In genomic region chr3:84867434-84867975, GRCm38 (mm10) we compare ENCODE assay signal across 17 mouse cellular contexts. TPM values are rescaled to one million over a fixed set of nuclear protein-coding genes. Genes with fewer than 3 reads are reported as not detected.
DNase-seq lines count a peak whose midpoint lies in the region; ATAC-seq and TF ChIP-seq lines count a peak whose summit lies in the region.
"Had no signal": no experiment of that assay in that cellular context is flagged by ENCODE, and none has a peak within 500 bp of the region (broad histone marks: within the 10 kb centered on the region; RNA-seq: fewer than 3 reads in every experiment).

No protein-coding gene starts in this region.

- H3K4me3 ChIP-seq in kidney, embryonic 14.5 days (ENCODE audit: low read length), result no peak overlapping the region
- H3K4me3 ChIP-seq in brown adipose tissue, adult 24 weeks (ENCODE audit: insufficient read depth, low read depth, low read length), result no peak overlapping the region
- H3K4me3 ChIP-seq in cerebellum, adult 2 months (replicated peaks; ENCODE audit: insufficient read depth, low read depth, low read length), result no peak overlapping the region
- H3K4me3 ChIP-seq: heart, embryonic 10.5 days; hindbrain, embryonic 10.5 days; left cerebral cortex, adult 2 months had no signal

- no peak for TF ChIP-seq CTCF in cerebellum, adult 2 months (IDR thresholded peaks at IDR 0.05; ENCODE audit: borderline replicate concordance, insufficient read depth, low read depth, low read length)

- no peak for TF ChIP-seq POLR2A in cerebellum, adult 2 months (IDR thresholded peaks at IDR 0.05; ENCODE audit: borderline replicate concordance, insufficient read depth, low read length)

- WGBS in kidney, embryonic 14.5 days, result 37% methylated on average over 1 of the region's 1 CpGs
- 93% methylated on average over 1 of the region's 1 CpGs for WGBS in cerebellum, adult 2 months

- no peaks in the 10 kb centered on the region for H3K36me3 ChIP-seq in kidney, embryonic 14.5 days (ENCODE audit: control insufficient read depth, insufficient read depth, low read length)

- no peak overlapping the region for H3K9ac ChIP-seq in kidney, embryonic 14.5 days (ENCODE audit: low read depth, low read length)

- no peaks in the 10 kb centered on the region for H3K9me3 ChIP-seq in kidney, embryonic 14.5 days (ENCODE audit: control insufficient read depth, low read length)
- H3K9me3 ChIP-seq: heart, embryonic 10.5 days; hindbrain, embryonic 10.5 days had no signal

- ATAC-seq in kidney, embryonic 14.5 days (ENCODE audit: low FRiP score, low TSS enrichment), result no peak; the same call in 1 of the 2 replicates

- DNase-seq in kidney, postnatal 25 days, result no peak
- DNase-seq in right cerebral cortex, adult 18-20 months, result peak; percentile 35
- DNase-seq in right cerebral cortex, postnatal 14 days, result no peak
- DNase-seq in yolk sac, embryonic 10.5 days (ENCODE audit: low spot score), result peak; percentile 12
- DNase-seq in cerebellum, adult 2 months, result no peak
- DNase-seq: cerebellum, postnatal 10 days; gastrocnemius, postnatal 10 days; kidney, postnatal 14 days; liver; lung, postnatal 10 days; thymus, postnatal 36 days had no signal

- peaks cover 19% of the 10 kb centered on the region for H3K4me1 ChIP-seq in kidney, embryonic 14.5 days (ENCODE audit: control insufficient read depth, insufficient read depth, low read length)
- H3K4me1 ChIP-seq in brown adipose tissue, adult 24 weeks (ENCODE audit: control insufficient read depth, insufficient read depth, insufficient read length, low read length), result peaks cover 3% of the 10 kb centered on the region; the same call in 1 of the 2 replicates
- H3K4me1 ChIP-seq in cerebellum, adult 2 months (ENCODE audit: control insufficient read depth, insufficient read depth, low read length), result no peaks in the 10 kb centered on the region

- H3K4me2 ChIP-seq in kidney, embryonic 14.5 days (replicated peaks; ENCODE audit: low read depth, low read length), result no peak overlapping the region

- H3K27me3 ChIP-seq in kidney, embryonic 14.5 days (ENCODE audit: control insufficient read depth, insufficient read depth, low read length), result no peaks in the 10 kb centered on the region
- H3K27me3 ChIP-seq in cerebellum, adult 2 months (ENCODE audit: control insufficient read depth, insufficient read depth, low read length), result no peaks in the 10 kb centered on the region
- H3K27me3 ChIP-seq: CH12.LX had no signal

- H3K27ac ChIP-seq in kidney, embryonic 14.5 days (ENCODE audit: low read depth, low read length), result peak overlapping the region; percentile 33; the same call in 1 of the 2 replicates
- peak overlapping the region; percentile 37; the same call in 1 of the 2 replicates for H3K27ac ChIP-seq in brown adipose tissue, adult 24 weeks (replicated peaks; ENCODE audit: low read depth, low read length)
- no peak overlapping the region for H3K27ac ChIP-seq in cerebellum, adult 2 months (ENCODE audit: insufficient read depth, low read length)
- H3K27ac ChIP-seq: heart, embryonic 10.5 days; hindbrain, embryonic 10.5 days; left cerebral cortex, adult 2 months had no signal

RNA-seq across cellular contexts. Expression of gene Fbxw7, which starts 52.4 kb away (rescaled TPM):
- polyA plus RNA-seq in kidney, embryonic 14.5 days (2014; fragmentation: Nextera tagmentation; extraction: Ambion mirVana), result 10.1 and 11.0 TPM in 2 replicates
- polyA plus RNA-seq in brown adipose tissue, adult 24 weeks (2012; ENCODE audit: insufficient read depth, insufficient read length, missing spikeins), result 7.5 and 7.7 TPM in 2 replicates
- 76.2 and 87.9 TPM in 2 replicates for polyA plus RNA-seq in cerebellum, adult 2 months (2012; rRNA removed)

Comparison
In these comparisons a context has a peak if more than half of its experiments do, and no peak if none do; other contexts are left out.
1. DNase-seq: peak in right cerebral cortex, adult 18-20 months (single experiment) and yolk sac, embryonic 10.5 days (single experiment); none in kidney, postnatal 25 days (0 of 2), right cerebral cortex, postnatal 14 days (single experiment) and cerebellum, adult 2 months (0 of 2).